Mouse (Mus musculus): ENCODE measurements around the gene Hes2.

Gene Hes2

GRCm38 (mm10) chr4:152131809-152132771, 26.6 kb upstream of the Hes2 start:
- DNase-seq (ENCODE audit: low spot score in 2 of 2) = no peak

- no peak for DNase-seq (ENCODE audit: low spot score in 2 of 2)
Measured at GRCm38 (mm10) chr4:152132772-152133169, 25.9 kb upstream of the Hes2 start.

DNA sequence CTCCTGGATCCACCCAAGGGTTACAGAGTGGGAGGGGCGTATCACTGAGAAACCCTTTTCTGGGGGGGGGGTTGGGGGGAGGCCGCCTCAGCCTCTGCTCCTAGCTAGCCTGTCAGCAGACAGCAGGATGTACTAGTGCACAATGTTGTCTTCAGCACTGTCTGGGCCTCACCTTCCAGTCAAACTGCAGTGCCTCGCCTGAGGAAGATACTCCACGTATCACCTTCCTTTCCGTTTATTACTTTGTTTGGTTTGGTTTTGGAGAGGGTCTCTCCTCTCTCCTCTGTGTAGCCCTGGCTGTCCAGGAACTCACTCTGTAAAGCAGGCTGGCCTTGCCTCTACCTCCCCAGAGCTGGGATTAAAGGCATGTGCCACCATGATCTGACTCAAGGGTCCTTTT, 25.5 kb upstream of the Hes2 start:
- DNase-seq (ENCODE audit: low spot score in 2 of 2) = no peak

DNA sequence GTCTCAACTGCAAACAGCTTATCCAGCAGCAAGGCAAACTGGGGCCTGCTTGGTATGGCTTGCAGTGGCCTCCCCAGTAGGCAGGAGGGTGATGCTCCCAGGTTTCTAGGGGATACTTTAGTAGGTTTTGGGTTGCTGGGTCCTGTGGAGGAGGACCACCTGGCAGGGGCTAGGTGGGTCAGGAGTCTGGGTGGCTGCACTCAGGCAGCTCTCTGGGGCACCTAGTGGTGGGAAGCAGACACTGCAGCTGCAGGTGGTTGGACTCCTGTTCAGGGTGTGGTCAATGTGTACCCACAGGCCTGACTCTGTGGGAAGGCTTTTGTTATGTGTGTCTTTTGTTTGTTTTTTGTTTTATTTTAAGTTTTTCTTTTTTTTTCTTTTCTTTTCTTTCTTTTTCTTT, 24.2 kb upstream of the Hes2 start:
- peak; percentile 51 to 55 for DNase-seq (ENCODE audit: low spot score in 2 of 2)

DNA sequence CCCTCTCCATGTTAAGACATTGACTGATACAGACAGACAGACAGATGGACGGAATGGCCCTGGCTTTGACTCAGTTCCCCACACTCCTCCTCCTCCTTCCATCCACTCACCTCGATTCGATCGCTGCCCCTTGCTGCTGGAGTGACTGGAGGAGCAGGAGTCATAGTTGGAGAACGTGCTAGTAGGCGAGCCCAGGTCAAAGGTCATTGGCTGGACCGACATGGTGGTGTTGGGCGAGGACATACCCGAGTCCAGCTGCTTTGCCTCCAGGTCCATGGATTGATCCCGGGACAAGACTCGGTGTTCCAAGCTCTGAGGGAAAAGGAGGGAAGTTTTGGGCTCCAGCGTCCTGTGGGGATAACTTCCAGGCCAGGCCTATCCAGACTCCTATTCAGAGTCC, 23.3 kb upstream of the Hes2 start:
- DNase-seq (ENCODE audit: low spot score in 2 of 2) = no peak

DNA sequence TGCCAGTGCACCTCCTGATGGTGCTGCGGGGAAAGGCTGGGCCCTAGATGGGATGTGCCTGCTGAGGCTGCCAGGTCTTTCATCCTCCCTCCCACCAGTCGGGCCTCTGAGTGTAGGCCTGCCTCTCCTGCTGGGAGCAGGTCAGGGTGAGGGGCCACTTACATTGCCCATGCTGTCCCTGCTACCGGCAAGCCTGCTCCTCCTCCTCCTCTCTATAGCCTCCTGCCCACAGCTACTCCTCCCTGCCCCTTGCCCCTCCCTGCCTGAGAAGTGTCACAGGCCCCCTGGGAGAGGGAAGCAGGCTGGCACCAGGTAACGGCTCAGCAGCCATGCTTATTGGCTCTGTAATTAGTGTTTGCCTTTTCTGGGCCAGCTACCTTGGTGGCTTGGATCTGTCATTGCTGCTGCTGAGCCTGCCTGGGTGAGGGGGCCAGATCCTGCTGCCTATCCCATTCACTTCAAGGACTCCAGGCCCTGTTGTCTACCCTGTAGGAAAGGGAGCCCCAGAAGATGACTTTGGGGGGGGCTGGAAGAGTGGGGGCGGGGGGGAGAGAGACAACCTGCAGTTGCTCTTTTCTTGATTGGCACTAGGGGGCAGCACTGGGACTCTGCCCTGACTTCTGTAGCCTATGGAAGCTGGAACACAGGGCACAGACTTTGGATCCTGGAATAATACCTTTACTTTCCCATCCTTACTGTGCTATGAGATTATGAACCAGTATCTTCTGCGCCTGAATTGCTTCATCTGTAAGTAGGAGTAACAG, 22.4 kb upstream of the Hes2 start:
- DNase-seq (ENCODE audit: low spot score in 2 of 2) = no peak

DNA sequence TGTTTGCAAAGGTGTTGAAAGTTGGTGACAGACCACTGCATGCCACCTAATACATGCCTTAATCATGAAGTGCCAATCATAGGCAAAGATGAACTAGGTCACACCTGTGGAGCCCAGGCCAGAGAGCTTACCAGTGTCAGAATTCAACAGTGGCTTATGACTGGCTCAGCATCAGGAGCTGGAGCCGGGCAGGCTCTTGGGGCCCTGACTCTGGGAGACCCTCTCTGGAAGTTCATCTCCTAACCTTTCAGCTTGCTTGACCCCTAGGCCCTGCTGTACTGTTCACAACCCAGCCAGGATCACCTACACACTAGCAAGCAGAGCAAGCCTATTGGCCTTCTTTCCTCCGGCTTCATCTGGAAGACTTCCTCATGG, 21.8 kb upstream of the Hes2 start:
- DNase-seq (ENCODE audit: low spot score in 2 of 2) = no peak

DNA sequence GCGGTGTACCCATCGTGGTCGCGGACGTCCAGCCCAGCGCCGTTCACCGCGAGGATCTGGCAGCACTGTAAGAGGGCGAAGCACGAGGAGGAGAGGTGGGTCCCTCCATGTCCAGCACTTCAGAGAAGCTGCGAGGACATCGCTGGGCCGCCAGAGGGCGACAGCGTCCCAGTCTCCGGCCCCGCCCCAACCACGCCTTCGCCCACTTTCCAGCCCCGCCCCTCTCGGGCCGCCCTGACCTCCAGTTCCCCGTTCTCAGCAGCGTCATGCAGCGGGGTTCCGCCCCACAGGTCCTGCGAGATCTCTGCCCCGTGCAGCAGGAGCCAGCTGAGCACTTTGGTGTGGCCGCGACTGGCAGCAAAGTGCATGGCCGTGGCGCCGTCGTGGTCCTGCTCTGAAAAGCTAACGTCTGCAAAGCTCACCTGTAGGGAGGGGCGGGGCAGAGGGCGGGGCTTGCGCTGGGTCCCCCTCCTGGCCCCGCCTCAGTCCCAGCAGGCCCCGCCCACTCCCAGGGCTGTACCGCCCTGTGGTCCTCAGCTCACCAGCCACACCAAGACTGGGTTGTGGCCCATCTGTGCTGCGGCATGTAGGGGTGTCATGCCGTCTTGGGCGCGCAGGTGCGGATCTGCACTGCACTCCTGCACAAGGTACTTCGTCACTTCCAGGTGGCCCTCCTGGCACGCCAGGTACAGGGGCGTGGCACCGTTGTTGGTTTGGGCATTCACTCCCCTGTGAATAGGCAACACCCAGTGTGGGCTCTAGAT, 20.0 kb upstream of the Hes2 start:
- peak; percentile 86 to 87 for DNase-seq (ENCODE audit: low spot score in 2 of 2)

- DNase-seq (ENCODE audit: low spot score in 2 of 2) = no peak
Measured at GRCm38 (mm10) chr4:152140441-152140840, 18.2 kb upstream of the Hes2 start.

DNA sequence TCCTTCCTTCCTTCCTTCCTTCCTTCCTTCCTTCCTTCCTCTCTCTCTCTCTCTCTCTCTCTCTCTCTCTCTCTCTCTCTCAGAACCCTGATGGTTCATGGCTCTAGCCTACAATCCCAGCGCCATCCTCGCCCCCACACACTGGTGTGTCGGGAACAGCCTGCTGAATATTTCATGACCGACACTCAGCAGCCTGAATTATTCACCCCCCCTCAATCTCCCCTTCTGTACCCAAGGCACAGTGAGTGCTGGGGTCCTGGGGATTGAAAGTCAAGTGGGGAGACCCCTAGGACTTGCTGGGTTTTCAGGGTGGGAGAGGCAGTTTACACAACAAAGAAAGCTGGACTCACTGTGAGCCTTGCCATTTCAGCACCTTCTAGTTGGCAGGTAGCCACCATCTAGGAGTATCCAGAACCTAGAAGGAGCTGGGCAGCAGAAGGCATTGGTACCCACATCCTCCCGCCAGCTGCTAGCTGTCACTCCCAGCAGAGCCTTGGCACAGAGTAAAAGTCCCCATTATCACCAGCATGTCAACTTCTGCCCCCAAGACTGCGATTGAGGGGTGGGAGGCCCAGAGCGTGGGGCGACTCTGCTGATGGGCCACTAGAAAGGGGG, 17.0 kb upstream of the Hes2 start:
- no peak for DNase-seq (ENCODE audit: low spot score in 2 of 2)

DNA sequence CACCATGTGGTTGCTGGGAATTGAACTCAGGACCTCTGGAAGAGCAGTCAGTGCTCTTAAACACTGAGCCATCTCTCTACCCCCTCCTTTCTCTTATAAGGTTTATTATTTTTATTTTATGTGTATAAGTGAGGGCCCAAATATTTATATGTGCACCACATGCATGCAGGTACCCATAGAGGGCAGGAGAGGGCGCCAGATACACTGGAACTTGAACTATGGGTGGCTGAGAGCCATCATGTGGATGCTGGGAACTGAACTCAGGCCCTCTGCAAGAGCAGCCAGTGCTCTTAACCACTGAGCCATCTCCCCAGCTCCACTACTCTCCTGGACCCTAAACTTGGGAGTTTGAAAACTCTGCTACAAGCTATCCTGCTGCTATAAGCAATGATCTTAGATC, 15.0 kb upstream of the Hes2 start:
- no peak for DNase-seq (ENCODE audit: low spot score in 2 of 2)

- DNase-seq (ENCODE audit: low spot score in 2 of 2) = no peak
Measured at GRCm38 (mm10) chr4:152145473-152145872, 13.2 kb upstream of the Hes2 start.

GRCm38 (mm10) chr4:152146033-152146827, 12.4 kb upstream of the Hes2 start:
- DNase-seq (ENCODE audit: low spot score in 2 of 2) = no peak

DNA sequence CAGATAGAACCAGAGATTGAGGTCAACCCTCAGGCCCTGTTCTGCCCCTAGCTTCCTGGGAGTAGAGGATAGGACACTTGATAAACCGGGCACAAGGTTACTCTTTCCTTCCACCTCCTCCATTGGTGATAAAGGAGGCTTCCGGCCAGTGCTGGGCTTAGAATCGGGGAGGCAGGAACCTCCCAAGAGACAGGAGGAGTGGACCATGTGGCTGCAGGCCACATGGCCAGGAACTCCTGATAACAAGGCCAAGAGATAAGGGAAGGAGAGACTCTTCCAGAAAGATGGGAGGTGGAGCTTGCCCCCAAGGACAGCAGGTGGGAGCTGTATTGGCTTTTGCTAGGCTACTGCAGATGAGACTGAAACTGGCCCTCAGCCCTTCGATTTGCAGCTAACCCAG, 8.1 kb upstream of the Hes2 start:
- no peak for DNase-seq (ENCODE audit: low spot score in 2 of 2)

DNA sequence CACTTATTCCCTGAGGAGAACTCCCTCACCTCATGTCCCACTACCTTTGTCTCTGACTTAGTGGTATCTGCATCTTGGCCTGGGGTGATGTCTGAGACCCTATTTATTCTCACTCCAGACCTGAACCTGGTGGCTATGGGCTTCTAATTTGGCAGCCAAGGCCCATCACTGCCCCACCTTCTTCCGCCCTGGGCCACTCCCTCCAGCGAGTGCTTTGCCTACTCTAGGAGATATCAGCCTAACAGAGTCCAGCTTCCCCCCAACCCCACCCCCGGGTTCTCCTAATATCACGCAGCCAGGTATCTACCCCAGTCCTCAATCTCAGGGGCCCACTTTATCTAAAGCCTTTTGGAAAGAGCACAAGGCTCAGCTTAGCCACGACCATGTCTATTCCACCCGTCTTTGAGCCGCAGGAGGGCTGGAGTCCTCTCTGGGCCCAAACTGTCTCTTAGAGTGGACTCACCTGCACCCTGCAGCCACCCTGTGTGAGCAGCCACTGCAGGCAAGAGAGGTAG, 7.2 kb upstream of the Hes2 start:
- no peak for DNase-seq (ENCODE audit: low spot score in 2 of 2)

DNA sequence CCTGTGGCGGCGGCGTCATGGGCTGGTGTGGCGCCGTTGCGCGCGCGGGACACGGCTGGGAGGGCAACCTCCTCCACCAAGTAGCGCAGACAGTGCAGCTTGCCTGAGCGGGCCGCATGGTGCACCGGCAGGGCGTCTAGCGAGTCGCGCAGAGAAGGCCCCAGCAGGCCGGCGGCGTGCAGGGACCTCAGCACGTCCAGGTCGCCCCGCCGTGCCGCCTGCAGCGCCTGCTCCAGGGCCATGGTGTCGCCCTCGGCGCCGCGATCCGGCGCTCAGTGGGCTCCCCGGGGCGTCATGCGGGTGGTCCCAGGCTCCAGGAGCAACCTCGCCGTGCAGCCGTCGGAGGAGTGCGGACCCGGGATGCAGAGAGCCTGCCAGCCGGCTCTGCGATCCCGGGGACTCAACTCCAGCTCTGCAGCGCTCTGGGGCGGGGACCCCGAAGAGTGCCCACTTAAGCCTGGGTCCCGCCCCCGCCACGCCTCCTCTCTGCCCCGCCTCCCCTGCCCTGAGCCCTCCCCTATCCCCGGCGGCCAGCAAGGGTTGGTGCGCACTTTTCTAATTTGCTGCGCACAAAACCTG, 6.6 kb upstream of the Hes2 start, which contains the start of gene Espn:
Gene Espn, minus strand, starts transcription at position 406 of the 579 bp plus-strand sequence.
- peak in 1 of 2 experiments; percentile 34 for DNase-seq (ENCODE audit: low spot score in 2 of 2)

- peak; percentile 86 to 87 for DNase-seq (ENCODE audit: low spot score in 2 of 2)
Measured at GRCm38 (mm10) chr4:152153771-152154177, 4.9 kb upstream of the Hes2 start.

DNA sequence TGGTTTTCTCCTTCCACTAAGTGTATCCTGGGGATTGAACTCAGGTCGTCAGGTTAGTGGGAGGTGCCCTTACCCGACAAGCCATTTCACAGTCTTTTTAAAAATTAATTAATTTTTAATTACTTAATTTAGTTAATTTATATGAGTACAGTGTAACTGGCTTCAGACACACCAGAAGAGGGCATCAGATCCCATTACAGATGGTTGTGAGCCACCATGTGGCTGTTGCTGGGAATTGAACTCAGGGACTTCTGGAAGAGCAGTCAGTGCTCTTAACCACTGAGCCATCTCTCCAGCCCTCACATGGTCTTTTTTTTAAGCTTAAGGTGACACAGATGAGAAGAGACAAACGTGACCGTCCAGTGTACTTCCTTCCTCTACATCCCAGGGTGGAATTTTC, 3.6 kb upstream of the Hes2 start:
- no peak for DNase-seq (ENCODE audit: low spot score in 2 of 2)

DNA sequence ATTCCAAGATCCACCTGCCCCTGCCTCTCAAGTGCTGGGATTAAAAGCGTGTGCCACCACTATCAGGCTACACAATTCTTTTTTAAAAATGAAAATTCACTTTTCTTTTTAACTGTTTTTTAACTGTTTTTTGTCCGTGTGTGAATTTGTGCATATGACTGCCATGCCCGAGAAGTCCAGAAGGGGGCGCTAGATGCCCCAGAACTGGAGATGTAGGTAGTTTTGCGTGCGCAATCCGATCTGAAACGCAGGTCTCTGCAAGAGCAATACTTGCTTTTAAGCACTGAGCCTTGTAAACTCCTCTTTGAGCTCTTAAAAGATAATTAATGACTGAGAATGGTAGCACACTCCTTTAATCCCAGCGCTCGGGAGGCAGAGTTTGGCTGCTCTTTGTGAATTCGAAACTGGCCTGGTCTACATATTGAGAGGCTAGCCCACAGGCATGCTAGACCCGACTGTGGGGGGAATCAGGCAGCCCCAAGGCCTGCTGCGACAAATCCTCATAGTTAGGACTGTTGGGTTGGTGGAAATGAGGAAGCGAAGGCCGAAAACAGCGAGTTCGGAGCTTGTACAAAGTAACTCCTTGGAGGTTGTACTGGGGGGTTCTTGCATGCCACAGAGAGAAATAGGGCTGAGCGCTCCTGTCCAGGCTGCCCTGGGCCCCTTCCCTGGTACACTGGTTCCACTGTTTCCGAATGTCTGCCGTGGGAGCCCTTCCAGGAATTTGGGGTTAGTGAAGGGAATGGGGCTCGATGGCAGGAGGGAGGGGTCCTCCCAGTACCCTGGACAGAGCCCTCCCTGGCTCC, 685 bp upstream of the Hes2 start:
- DNase-seq (ENCODE audit: low spot score in 2 of 2) = peak in 1 of 2 experiments; percentile 38
